Mouse (Mus musculus): ENCODE results near the gene Tex264.

DNA sequence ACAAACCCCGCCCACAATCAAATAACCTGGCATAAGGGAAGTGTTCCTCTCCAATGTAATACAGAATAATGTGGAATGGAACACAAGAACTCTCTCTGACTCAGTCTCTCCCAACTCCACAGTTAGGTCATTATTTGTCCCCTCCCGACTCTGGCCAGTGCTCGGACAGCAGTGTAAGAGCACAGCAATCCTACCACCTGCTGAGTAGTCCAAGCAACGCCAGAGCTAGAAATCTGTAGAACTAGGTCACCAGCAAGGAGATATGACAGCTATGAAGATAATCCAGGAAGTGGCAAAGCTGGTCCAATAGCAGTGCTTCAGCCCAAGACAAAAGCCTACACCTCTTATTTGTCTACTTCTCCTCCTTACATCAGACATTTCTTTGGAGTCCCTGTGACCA, 9.2 kb downstream of the Tex264 start:
- TF ChIP-seq HCFC1 (IDR thresholded peaks at IDR 0.05; ENCODE audit: borderline replicate concordance, insufficient read depth, low read length) (no peak), ZC3H11A (IDR thresholded peaks at IDR 0.05; ENCODE audit: borderline replicate concordance, low read depth, low read length) (no peak), CHD2 (IDR thresholded peaks at IDR 0.05; ENCODE audit: low read depth, low read length) (no peak), MAFK (IDR thresholded peaks at IDR 0.05; ENCODE audit: insufficient read depth, low read depth, low read length) (no peak), ZNF384 (IDR thresholded peaks at IDR 0.05; ENCODE audit: low read depth, low read length) (no peak)

All from ES-E14 (cell line).